Mouse (Mus musculus) naive thymus-derived CD4-positive, alpha-beta T cell, adult 2 months (primary cell): ENCODE measurements around the gene Vmn2r72.

Source experiments
- DNase-seq: peaks from one replicate; pipeline ENCODE4 v3.0.0-alpha.2; 2011; ENCODE audit warnings: low read depth

Gene Vmn2r72

DNA sequence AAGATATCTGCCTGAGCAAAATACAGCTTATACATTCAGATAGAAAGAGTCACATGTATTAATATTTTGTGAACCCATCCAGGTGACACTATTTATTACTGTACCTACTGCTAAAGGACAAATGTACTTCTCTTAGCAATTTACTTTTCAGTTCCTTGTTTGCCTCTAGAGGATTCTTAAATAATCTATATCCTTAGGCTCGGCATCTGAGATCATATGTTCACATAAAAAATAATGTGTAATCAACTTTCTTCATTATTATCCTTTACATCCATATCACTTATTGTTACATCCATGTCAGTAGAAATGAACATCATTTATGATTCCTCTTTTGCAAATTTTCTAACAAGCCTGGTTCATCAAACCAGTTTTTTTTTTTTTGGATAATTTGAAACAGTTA is at the start of gene Vmn2r72:
Gene Vmn2r72, minus strand, starts transcription at position 101 of the 400 bp plus-strand sequence.
- no peak for DNase-seq
